Mouse (Mus musculus): ENCODE measurements at regions not wholly inside any gene's neighbourhood (a gene's known extent, or its start where the extent isn't known, plus 50 kb on each side); places are given as distances from the start of the nearest gene placed in this dataset.

DNA sequence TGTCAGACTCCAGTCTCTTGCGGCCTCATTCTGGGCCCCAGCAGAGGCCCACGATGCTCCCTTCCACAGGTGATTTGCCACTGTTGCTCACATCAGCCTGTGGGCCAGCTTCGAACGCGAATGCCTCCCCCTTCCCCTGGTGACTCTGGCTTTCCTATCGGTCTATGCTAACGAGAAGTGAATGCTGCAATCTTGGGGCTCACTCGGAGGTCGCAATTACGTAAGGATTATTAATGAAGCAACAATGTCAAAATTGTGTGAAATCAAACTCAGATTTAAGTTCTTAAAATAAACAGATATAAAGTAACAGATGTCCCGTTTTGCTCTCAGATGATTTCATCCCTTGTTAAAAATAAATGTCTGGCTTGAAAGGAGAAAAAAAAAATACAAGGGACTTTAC lies 572.3 kb downstream of the Bnc2 start:
- no peak for DNase-seq (ENCODE audit: low spot score in 2 of 2)

DNA sequence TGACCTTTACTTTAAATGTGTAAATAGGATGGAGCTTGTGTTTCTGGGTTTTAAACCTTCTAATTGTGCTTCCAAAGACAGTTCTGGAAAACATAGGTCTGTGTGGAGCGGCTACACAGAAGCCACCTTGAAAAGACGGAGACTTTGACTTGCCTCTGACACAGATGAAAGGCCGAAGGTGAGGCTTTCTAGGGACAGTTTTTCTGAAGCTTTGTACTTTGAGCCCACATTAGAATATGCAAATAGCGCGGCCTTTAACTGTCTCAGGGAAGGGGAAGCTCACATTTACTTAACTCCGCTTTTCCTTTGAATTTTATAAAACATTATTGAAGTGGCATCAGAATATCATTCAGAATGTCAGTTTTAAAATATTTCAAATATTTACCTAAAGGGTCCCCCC lies 566.5 kb downstream of the Bnc2 start:
- no peak for DNase-seq (ENCODE audit: low spot score in 2 of 2)

DNA sequence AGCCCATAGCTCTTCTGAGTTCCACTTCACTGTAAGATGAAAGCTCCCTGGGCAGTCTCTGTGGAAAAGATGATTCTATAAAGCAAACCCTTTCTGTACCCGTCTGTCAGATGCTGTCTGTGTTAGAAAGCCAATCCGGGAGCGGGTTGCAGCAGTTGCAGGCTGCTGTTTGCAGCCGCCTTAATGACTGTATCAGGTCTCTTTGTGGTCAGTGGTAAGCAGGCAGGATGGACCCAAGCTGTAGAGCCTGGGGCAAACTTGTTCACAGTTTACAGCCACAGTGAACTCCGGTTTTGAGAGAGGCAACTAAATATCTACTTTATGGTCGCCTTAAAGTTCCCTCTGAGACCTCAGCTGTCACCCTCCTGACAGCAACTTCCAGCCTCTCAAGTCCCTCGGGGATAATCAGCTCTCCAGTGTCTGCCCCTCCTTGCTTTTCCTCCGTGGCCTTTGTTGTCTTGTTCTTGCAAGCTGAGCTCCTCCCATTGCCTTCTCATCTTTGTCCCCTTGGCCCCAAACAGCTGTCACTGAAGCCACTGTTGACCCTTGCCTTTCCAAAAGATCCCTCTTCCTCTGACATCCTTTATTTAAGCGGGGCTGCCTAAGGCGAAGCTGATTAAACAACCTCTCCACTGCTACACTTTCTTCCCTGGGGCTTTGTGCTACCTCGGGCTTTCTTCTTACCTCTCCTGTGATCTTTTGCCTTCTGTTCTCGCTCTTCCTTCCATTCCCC lies 565.1 kb downstream of the Bnc2 start:
- no peak for DNase-seq (ENCODE audit: low spot score in 2 of 2)

DNA sequence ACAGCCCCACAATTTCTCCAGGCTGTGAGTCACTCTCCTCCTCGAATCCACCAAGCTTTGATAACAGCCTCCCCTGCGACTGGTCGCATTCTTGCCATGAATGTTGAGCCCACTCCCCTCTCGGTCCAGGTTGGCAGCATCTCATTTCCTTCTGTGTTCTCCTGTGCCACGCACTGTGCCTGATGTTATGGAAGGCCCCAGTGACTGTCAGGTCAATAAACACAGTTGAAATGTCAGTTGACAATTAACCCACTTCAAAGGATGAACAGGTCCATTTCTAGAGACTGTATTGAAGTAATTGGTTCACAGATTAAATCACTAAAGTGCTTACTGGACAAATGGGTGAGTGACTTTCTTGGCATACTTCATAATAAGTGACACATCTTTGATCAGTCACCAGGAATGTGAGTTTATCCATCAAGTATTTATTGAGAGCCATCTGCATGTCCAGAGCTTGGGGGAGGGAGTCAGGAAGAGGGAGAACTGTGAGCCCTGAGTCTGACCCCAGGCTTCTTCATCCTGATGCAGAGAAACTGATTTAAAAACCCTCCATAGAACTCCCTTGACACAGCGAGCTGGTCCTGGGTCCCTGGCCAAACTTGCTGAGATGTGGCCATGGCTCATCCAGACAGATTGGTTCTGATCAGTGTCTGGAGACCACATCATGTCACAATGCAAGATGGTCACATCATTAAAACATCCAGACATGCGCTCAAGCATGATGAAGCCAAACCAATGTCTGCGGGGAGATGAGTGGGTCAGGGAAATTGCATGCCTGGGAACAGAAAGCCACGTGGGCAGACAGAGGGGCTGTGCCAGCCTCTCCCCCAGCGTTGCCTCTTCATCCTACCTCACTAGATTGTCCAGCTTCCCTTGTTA lies 560.7 kb downstream of the Bnc2 start:
- DNase-seq (ENCODE audit: low spot score in 2 of 2), result no peak

DNA sequence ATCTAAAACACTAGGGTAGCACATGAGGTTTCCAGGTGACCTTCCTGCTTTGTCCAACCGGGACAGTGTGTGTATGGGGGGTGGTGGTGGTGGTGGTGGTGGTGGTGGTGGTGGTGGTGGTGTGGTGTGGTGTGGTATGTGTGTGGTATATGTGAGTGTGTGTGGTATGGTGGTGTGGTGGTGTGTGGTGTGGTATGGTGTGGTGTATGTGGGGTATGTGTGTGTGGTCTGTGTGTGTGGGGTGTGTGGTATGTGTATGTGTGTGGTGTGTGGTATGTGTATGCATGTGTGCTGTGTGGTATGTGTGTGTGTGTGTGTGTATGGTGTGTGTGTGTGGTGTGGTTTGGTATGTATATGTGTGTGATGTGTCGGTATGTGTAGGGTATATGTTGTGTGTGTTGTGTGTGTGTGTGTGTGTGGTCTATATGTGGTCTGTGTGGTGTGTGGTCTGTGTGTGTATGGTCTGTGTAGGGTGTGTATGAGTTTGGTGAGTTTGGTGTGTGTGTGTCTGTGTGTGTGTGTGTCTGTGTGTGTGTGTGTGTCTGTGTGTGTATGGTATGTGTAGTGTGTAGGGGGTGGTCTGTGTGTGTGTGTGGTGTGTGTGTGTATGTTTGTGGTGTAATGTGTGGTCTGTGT lies 556.7 kb downstream of the Bnc2 start:
- DNase-seq (ENCODE audit: low spot score in 2 of 2), result no peak

DNA sequence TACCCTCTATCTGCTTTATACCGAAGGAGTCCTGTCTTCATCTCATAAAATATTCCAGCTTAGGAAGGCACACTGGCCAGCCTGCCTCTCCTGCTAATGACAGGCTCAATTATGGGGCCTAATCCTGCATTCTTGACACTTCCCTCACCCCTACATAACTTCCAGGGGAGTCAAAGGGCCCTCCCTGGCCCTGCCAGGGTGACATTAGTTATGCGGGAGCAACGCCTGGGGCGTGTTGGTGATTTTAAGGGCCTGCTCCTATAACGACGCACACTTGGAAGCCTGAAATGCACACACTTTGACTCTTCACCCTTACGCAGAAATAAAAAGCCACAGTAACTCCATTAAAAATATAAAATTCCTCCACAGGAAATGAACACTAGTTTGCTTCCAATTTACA lies 555.5 kb downstream of the Bnc2 start:
- DNase-seq (ENCODE audit: low spot score in 2 of 2), result no peak

DNA sequence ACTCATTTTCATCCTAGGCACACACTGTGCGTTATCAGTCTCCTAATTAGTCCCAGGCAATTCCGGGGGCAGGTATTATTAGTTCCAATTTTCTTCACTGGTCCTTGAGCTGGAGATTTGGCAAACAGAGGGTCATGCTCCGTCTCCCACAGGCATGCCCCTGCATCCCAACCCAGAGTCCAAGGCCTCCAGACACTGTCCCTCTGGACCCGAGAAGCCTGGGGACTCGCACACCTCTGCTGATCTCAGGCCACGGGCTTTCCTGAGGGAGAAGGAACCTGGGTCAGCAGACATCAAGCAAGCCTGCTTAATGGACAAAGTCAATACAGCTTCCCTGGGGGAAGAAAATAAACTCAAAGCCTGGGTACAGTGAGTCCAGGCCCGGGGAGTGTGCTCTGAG lies 554.7 kb downstream of the Bnc2 start:
- no peak for DNase-seq (ENCODE audit: low spot score in 2 of 2)

DNA sequence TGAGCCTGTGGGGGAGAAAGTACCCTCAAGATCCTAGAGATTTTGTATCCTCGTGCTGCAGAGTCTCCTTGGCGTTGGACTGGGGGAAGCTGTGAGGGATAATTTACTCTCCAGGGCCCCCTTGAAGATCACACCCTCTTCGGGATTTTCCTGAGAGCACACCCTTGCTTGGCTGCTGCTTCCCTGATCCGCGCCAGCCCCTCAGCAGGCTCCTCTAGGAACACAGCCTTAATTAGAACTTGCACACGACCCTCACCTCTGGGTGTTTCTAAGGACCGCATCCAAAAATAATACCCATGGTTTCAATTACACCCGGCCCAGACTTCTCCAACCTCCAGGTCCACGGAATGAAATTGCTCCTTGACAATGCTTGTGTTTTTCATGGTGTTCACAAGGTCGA lies 553.6 kb downstream of the Bnc2 start:
- DNase-seq (ENCODE audit: low spot score in 2 of 2), result no peak

DNA sequence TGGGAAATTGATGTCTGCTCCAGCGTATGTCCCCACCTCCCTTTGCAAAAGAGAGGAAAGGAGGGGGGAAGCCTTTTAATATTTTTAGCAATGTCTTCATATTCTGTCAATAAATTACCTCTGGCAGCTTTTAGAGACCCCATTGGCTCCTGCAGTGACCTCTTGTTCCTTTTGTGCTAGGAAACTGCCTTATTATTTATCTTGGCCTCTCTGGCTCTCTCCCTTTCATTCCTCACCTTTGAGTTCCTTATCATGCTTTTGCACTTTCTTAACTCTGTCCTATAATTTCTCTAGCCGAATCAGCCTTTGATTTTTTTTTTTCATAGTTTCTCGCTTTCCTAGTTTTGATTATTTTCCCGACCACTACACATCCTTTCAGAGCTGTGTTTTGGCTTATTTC lies 548.7 kb downstream of the Bnc2 start:
- DNase-seq (ENCODE audit: low spot score in 2 of 2), result no peak

DNA sequence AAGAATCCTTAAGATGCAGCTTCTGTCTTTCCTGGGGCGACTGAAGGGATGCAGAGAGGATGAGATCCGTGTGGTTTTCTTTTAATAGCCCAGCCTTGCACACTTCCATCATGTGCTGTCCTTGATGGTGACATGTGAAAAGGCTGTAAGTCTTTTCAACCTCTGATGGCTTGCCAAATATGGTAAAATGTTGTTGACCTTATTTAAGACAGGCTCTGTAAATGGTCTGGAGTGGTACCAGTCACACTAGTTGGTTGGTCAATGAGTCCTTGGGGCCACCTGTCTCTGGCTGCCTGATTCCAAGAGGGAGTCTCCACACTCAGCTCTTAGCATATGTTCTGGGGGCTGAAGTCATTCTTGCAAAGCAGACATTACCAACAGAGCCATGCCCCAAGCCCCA lies 547.7 kb downstream of the Bnc2 start:
- no peak for DNase-seq (ENCODE audit: low spot score in 2 of 2)

DNA sequence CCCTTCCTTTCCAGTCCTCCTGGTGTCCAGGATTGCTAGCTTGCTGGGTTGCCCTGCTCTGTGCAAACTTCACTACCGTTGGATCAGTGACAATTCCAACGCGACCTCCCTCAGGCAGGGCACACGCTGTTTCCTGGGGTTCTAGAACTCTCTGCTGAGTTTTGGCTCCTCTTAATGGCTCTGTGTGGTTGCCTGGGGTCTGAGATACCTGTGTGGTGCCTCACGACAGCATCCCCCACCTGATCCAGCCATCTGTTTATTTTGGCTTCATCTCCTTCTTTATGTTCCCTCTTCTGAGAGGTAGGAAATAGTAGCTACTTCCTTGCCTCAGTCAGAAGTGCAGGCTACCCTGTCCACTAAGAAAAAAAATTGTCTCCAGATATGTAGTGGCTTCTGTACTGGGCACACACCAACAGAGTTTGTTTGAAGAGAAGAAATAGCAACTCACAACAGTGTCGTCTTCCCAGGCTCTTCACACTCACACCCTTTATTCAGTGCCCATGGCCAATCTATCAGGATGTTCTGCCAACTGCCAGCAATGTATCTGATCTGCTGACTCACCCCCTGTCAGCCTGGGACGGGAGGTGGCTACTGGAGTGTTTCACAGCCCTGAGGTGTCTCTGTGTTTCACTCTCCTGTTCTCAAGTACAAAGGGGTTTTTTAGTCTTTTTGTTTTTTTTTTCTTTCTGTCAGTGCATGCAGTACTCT lies 544.1 kb downstream of the Bnc2 start:
- no peak for DNase-seq (ENCODE audit: low spot score in 2 of 2)

DNA sequence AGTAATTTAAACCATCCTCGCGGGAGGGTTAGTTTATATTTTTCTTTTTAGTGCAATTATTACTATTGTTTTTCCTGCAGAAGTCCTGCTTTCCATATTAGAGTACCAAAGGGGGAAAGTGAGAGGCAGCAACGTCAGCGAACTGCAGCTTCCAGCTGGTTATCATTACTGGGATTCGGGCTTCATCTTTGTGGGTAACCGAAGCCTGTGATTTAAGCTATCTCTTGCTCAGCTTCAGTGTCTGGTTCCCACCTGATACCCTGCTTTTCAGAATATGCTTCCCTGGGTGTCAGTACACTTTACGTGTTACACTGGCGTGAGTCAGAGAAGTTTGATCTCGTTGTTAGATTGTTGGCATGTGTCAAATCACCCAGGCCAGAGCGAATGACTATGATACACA lies 539.3 kb downstream of the Bnc2 start:
- no peak for DNase-seq (ENCODE audit: low spot score in 2 of 2)

DNA sequence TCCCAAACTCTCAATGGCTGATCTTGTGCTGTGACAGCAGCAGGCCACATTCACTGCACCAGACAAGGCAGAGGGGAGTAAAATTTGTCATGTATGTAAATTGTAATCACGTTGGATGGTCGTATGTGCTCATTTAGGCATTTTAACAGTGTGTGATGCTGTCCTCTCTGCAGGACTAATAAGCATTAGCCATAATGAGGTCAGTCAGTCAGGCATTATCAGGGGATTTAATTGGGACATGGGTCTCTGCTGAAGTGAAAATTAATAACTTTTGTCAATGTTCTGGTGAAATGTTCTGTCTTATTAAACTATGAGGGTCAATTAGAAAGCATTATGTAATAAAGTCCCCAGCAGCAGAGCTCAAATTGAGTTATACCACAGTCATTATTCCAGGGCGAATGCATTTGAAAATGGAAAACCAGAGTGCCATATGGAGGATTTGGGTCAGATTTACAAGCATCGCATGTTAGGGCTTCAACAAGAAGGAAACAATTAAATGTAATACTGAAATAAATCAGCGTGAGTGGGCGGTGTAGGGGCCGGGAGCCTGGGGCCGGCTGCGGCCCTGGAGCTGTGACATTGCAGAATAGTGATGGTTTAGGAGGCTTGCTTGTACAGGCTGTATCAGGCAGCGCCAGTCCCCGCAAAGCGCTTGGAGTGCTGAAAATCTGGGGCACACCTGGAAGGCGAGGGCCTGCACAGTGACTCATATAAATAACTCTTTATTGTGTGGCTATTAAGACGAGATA lies 537.7 kb downstream of the Bnc2 start:
- no peak for DNase-seq (ENCODE audit: low spot score in 2 of 2)

DNA sequence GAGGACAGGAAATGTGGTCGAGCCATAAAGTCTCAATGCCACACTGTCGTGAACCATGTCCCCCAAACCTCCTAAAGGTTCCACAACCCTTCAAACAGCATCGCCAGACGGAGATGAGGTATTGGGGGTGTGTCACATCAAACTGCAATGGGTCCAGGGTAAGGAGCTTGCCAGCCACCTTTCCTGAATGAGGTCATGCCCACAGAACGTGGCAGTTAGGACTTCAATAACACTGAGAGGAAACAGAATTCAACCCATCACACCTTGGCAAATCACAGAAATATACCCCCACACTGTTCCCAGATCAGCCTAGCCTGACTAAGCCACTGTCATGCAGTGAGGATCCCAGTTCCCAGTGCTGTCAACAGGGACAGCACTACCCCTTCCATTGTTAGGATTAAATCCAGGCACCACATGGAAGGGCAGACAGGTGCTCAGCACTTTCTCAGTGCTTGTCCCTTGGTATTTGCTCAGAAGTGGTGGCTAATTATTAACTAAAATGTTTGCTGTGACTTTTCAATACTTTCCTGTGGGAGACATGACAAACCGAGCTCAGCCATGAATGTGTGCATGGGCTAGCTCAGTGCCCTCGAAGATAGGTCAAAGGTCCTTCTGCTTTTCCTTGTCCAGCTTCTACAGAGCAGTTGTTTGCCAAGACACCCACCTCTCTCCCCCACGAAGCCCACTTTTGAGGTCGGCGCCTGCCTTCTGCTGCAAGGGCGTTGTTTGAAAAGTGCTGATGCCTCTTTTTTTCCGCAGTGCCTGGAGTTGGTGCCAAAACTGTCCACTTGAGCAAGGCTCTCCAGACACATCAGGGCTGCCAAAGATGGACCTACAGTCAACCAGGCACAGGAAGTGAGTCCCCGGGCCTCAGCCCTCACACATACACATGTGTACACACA lies 525.7 kb downstream of the Bnc2 start:
- no peak for DNase-seq (ENCODE audit: low spot score in 2 of 2)

DNA sequence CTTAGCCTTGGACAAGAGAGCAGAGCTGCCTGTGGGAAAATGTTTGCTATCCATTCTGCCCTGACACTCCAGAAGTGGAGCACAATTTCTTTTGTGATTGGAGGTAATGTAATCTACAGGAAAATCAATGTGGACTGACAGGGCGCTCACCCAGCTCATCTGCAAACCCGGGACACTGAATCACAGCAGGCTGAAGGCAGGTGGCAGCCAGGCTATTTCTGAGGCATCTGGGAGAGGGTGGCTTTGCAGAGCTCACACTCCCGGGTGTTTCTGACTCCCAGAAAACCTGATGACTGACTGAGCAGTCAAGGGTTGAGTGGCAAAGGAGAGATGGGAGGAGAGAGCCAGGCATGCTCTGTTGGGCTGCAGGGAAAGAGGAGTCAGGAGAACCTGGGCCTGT lies 524.4 kb downstream of the Bnc2 start:
- no peak for DNase-seq (ENCODE audit: low spot score in 2 of 2)

DNA sequence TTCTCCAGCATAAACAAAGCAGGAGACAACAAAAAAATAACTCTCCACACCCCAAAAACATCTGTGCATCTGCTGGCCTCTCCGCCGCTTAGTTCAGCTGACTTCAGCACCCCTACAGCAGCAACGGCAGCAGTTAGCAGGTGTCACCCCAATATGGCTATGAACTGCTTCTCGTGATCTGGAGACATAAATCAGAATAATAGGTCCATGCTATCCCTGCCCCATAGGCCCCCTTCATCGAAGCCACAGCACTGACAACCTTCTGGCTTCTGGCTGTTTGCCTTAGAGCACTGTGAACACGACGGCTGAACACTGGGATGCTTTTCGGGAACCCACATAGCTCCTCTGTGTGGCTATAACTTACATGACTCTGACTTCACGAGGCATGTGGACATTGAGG lies 523.8 kb downstream of the Bnc2 start:
- DNase-seq (ENCODE audit: low spot score in 2 of 2), result no peak

DNA sequence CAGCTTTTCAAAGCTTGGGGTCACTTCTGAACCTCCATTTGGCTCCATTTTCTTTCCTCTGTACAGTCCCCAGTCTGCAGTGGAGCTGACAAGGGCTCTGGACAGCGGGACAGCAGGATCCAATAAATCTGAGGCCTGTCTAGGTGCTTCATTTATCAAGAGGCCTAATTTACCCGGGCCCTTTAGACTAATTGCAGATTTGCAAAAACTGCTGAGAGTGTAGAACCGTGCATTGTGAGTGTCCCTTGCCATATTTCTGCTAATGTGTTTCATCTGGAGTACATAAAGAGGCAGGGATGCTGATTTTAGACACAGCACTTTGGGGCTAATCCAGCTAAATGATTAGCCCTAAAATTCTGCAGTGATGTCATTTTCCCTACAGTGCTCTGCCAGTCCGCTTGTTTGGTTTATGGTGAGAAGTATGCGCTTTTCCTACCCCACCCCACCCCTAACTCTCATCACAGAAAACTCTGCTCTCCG lies 523.1 kb downstream of the Bnc2 start:
- no peak for DNase-seq (ENCODE audit: low spot score in 2 of 2)

DNA sequence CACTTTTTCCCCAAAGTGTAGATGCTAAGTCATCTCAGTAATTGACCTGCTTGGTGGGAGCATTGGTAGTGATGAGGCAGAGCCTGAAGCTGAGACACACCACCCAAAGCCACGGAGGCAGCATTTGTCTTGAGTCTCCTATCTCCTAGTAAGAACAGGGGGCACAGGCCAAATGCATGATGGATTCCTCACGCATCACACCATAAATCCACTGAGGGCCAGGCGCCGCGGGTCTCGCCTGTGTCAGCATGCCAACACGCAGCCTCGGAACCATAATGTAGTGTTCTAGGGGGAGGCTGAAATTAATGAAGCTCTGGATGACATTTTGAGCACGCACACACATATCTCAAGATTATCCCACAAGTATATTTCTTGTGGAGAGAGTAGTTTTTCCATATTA lies 521.5 kb downstream of the Bnc2 start:
- no peak for DNase-seq (ENCODE audit: low spot score in 2 of 2)

DNA sequence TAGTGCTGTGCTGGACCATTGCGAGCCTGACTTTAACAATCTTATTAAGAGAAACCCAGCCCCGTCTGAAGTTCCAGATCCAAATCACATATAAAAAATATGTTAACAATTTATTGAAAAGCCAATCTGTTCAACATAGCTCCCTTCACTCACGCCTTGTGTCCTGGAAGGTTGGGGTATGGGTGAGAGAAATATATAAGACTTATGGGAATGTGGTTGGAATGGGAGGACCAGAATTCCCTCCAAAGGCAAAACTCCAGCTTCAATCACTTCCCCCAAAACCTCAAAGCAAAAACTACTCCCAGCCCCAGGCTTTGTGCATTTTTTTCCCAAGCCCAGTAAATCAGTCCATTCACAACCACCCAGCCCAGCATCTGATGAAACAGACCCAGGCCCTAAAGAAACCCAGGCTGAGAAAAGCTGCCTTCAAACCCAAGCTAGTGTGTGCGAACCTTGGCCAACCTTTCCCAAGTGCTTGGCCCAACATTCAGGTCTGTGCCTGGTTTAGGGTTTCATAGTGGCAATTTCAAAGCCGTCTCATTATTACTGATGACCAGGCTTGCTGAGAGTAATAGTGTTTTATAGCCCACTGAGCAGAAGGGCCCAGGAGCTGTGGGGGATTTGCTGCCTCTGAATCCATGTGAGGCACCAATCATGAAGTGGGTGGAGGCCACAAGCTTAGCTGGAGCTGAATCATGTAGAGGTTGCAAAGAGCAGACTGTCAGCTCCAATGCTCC lies 517.0 kb downstream of the Bnc2 start:
- DNase-seq (ENCODE audit: low spot score in 2 of 2), result no peak

DNA sequence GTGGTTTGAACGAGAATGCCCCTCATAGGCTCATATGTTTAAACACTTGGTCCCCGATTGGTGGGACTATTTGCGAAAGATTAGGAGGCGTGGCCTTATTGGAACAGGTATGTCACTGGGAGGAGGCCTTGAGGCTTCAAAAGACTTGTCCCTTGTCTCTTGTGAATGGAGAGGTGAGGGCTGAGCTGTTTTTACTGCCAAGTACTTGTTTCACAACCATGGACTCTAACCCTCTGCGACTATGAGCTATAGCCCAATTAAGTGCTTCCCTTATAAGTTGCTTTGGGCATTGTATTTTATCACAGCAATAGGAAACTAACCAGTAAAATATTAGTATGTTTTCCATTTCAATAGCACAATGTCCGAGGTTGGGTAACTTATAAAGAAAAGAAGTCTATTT lies 511.7 kb downstream of the Bnc2 start:
- DNase-seq (ENCODE audit: low spot score in 2 of 2), result no peak
